Mouse (Mus musculus) embryonic facial prominence, embryonic 15.5 days (tissue): ENCODE results near the gene Ppm1l. TPM values are rescaled to one million over a fixed set of nuclear protein-coding genes. Genes with fewer than 3 reads are reported as not detected.

ENCODE experiments used
- ATAC-seq: fragments of 200-750 bp; cut with Nextera tagmentation; 2 replicates; pipeline ENCODE4 v1.8.0; 2017; ENCODE audit warnings: low read depth, moderate TSS enrichment; ENCODE audit not compliant: insufficient number of reproducible peaks, low FRiP score, low TSS enrichment
- H3K27ac ChIP-seq: fragments of 300-500 bp; sonication (generic); replicated peaks from 2 replicates; pipeline ENCODE4 v1.5.1; 2015; ENCODE audit warnings: mild to moderate bottlenecking, inconsistent platforms
- H3K27me3 ChIP-seq: fragments of 300-500 bp; sonication (generic); 2 replicates; pipeline ENCODE4 v1.6.1; 2015; ENCODE audit warnings: inconsistent platforms
- H3K36me3 ChIP-seq: fragments of 300-500 bp; sonication (generic); 2 replicates; pipeline ENCODE4 v1.6.1; 2015; ENCODE audit warnings: mild to moderate bottlenecking, inconsistent platforms
- H3K4me1 ChIP-seq: fragments of 300-500 bp; sonication (generic); 2 replicates; pipeline ENCODE4 v1.6.1; 2015; ENCODE audit warnings: inconsistent platforms
- H3K4me2 ChIP-seq: fragments of 300-500 bp; sonication (generic); replicated peaks from 2 replicates; pipeline ENCODE4 v1.6.1; 2015; ENCODE audit warnings: mild to moderate bottlenecking, inconsistent platforms
- H3K4me3 ChIP-seq: fragments of 300-500 bp; sonication (generic); replicated peaks from 2 replicates; pipeline ENCODE4 v1.5.1; 2015; ENCODE audit warnings: mild to moderate bottlenecking, inconsistent platforms
- H3K9ac ChIP-seq: fragments of 300-500 bp; sonication (generic); 2 replicates; pipeline ENCODE4 v1.6.1; 2015; ENCODE audit warnings: inconsistent platforms
- H3K9me3 ChIP-seq: fragments of 300-500 bp; sonication (generic); replicated peaks from 2 replicates; pipeline ENCODE4 v1.6.1; 2016; ENCODE audit warnings: inconsistent platforms
- WGBS: fragments of 180-500 bp; shearing (Covaris S2); methylation state at CpG from one replicate; pipeline ENCODE4 v1.1.7; 2015; 5-methylcytosine and 5-hydroxymethylcytosine counted together
- polyA plus RNA-seq: library from polyadenylated mRNA; unstranded; fragments of >200 nt; fragmentation: Nextera tagmentation; extraction: Ambion mirVana; gene quantifications from 2 replicates; pipeline ENCODE4 v1.2.1, GENCODE M21; 2015

Ppm1l gene
- polyA plus RNA-seq, 1 experiment from 2014 or later = 7.3 TPM

DNA sequence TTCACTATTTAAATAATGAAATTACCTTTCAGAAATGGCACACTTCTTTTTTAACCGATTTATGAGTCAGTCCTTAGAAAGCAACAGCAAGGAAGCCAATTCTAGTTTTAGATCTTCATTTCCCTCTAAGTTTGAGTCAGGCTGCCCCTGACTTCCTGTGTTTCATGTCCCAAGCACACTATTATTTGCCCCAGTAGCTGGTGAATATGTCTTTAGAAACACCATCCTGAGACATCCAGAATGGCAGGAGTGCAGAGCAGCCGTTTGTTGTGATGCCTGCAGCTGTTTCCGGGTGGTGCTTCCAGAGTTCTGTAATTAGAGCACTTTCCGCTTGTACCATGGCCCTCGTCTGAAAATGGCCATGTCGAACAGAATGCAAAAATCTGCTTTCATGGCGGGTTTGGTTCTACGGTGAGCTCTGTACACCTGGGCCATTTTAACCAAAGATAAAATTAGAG is 208.4 kb downstream of the Ppm1l start:
- H3K36me3 ChIP-seq = no peaks in the 10 kb centered on the region
- H3K4me2 ChIP-seq = no peak overlapping the region
- no peaks in the 10 kb centered on the region for H3K9me3 ChIP-seq
- H3K27ac ChIP-seq = peak overlapping the region; percentile 18; the same call in 1 of the 2 replicates
- H3K27me3 ChIP-seq = no peaks in the 10 kb centered on the region
- H3K4me3 ChIP-seq = no peak overlapping the region
- peaks cover 17% of the 10 kb centered on the region for H3K4me1 ChIP-seq
- WGBS = 29% methylated on average over 8 of the region's 8 CpGs
- no peak overlapping the region for H3K9ac ChIP-seq
- ATAC-seq = no peak

- 80% methylated on average over 1 of the region's 1 CpGs for WGBS
- H3K4me3 ChIP-seq = no peak overlapping the region
- no peak for ATAC-seq
- no peaks in the 10 kb centered on the region for H3K9me3 ChIP-seq
- peaks cover 13% of the 10 kb centered on the region for H3K4me1 ChIP-seq
- H3K9ac ChIP-seq = no peak overlapping the region
- no peak overlapping the region for H3K4me2 ChIP-seq
- no peaks in the 10 kb centered on the region for H3K36me3 ChIP-seq
- no peaks in the 10 kb centered on the region for H3K27me3 ChIP-seq
- H3K27ac ChIP-seq = no peak overlapping the region
Observed at GRCm38 (mm10) chr3:69527384-69527783, 210.7 kb downstream of the Ppm1l start.

GRCm38 (mm10) chr3:69529576-69529975 is 212.9 kb downstream of the Ppm1l start:
- Histone ChIP-seq H3K4me1 (peaks cover 8% of the 10 kb centered on the region), H3K36me3 (no peaks in the 10 kb centered on the region), H3K4me2 (no peak overlapping the region), H3K9ac (no peak overlapping the region), H3K27ac (no peak overlapping the region), H3K27me3 (no peaks in the 10 kb centered on the region), H3K9me3 (no peaks in the 10 kb centered on the region), H3K4me3 (no peak overlapping the region)
- no peak for ATAC-seq
- WGBS = 69% methylated on average over 7 of the region's 7 CpGs

- no peak overlapping the region for H3K9ac ChIP-seq
- no peaks in the 10 kb centered on the region for H3K9me3 ChIP-seq
- H3K36me3 ChIP-seq = no peaks in the 10 kb centered on the region
- no peaks in the 10 kb centered on the region for H3K4me1 ChIP-seq
- H3K4me3 ChIP-seq = no peak overlapping the region
- no peak overlapping the region for H3K27ac ChIP-seq
- no peak overlapping the region for H3K4me2 ChIP-seq
- H3K27me3 ChIP-seq = no peaks in the 10 kb centered on the region
- ATAC-seq = no peak
- 67% methylated on average over 9 of the region's 9 CpGs for WGBS
Observed at GRCm38 (mm10) chr3:69531511-69531910, 214.8 kb downstream of the Ppm1l start.

GRCm38 (mm10) chr3:69532687-69533086 is 216.0 kb downstream of the Ppm1l start:
- no peak for ATAC-seq
- no peaks in the 10 kb centered on the region for H3K36me3 ChIP-seq
- no peak overlapping the region for H3K9ac ChIP-seq
- H3K4me2 ChIP-seq = no peak overlapping the region
- no peaks in the 10 kb centered on the region for H3K4me1 ChIP-seq
- no peaks in the 10 kb centered on the region for H3K9me3 ChIP-seq
- H3K27ac ChIP-seq = no peak overlapping the region
- 40% methylated on average over 4 of the region's 4 CpGs for WGBS
- no peak overlapping the region for H3K4me3 ChIP-seq
- no peaks in the 10 kb centered on the region for H3K27me3 ChIP-seq

DNA sequence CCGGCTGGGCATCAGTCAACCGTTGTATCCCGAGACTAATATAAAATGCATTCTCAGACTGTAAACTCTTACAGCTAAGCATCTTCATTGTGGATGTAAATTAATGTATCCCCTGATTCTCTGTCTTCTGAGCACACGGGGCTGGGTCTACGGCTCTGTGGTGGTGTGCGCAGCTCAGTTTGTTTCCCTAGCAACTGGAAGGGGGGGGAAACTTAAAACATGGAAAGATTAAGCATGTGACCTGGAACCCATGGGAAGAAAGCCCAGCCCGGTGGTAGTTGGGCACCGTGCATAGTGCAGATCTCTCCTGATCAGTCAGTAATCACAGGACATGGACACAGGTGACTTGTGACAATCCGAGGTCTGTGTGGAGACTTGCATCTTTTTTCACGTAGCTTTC is 218.8 kb downstream of the Ppm1l start:
- no peak for ATAC-seq
- WGBS = 87% methylated on average over 10 of the region's 10 CpGs
- Histone ChIP-seq H3K4me1 (no peaks in the 10 kb centered on the region), H3K9me3 (no peaks in the 10 kb centered on the region), H3K27me3 (no peaks in the 10 kb centered on the region), H3K27ac (no peak overlapping the region), H3K36me3 (no peaks in the 10 kb centered on the region), H3K4me3 (no peak overlapping the region), H3K9ac (no peak overlapping the region), H3K4me2 (no peak overlapping the region)

DNA sequence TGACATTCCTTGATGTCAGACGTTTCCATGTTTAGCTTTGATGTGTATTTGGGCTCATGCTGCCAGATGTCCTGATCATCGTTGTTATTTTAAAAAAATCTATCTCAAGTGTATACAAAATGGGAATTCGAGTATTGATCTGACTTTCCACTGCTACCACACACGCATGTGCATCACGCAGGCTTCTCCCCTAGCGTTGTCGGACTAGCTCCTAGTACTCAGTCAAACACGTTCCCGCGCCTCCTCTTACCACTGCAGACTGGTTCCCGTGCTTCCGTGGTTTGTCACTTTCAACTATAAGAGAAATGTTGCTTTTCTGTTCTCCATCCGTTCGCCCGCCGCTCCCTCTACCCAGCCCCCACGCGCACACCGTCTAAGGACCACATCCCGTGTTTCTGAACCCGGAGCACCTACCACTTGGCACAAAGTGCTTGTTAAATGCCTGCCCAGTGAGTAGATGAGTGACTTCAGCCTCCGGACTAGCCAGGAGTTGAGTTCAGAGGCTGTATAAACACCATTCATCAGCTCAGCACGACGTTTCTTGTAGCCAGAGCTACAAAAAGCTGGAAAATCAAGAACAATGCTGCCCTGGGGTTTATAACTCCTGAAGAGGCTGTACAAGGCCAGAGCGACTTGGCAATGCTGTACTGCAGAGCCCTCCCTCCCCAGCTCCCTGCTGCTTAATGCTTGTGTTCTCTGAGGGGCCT is 219.4 kb downstream of the Ppm1l start:
- no peaks in the 10 kb centered on the region for H3K4me1 ChIP-seq
- no peak for ATAC-seq
- H3K27ac ChIP-seq = no peak overlapping the region
- H3K27me3 ChIP-seq = no peaks in the 10 kb centered on the region
- no peak overlapping the region for H3K4me3 ChIP-seq
- no peaks in the 10 kb centered on the region for H3K36me3 ChIP-seq
- no peaks in the 10 kb centered on the region for H3K9me3 ChIP-seq
- H3K9ac ChIP-seq = no peak overlapping the region
- WGBS = 68% methylated on average over 25 of the region's 25 CpGs
- no peak overlapping the region for H3K4me2 ChIP-seq

DNA sequence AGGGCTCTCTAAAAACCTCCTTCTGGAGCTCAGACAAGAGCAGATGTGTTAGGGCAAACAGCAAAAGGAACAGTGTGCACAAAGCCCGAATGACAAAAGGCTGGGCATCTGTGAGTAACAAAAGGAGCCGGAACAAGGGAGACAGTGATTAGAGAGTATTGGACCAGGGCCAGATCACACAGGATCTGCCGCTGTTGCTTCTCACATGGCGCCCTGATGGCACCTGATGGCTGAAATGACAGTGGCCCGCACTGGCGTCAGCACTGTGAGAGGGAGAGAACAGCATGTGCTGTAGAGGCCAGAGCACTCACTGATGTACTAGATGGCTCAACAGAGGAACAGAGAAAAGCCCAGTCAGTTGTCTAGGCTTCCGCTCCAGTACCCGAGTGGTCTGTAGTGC is 226.3 kb downstream of the Ppm1l start:
- ATAC-seq = no peak
- no peak overlapping the region for H3K4me2 ChIP-seq
- 78% methylated on average over 8 of the region's 8 CpGs for WGBS
- no peaks in the 10 kb centered on the region for H3K27me3 ChIP-seq
- no peak overlapping the region for H3K4me3 ChIP-seq
- no peaks in the 10 kb centered on the region for H3K4me1 ChIP-seq
- no peak overlapping the region for H3K27ac ChIP-seq
- no peaks in the 10 kb centered on the region for H3K36me3 ChIP-seq
- H3K9ac ChIP-seq = no peak overlapping the region
- no peaks in the 10 kb centered on the region for H3K9me3 ChIP-seq

DNA sequence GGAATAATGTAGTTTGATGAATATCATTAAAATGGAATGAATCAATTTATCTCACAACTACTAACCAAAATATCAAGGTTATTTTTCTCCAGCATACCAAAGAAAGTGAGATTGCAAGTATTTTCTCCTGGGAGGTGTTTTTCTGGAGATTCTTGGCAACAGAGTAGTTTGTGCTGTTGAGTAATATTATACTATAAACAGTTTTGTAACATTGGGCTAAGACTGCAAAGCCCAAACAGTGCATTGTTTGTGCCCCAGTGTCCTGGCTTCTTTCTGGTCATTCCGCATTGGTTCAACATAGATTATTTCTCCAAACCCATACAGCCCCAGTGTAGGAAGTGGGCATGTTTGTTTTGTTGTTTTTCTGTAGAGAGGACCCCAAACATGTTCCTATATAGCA is 227.1 kb downstream of the Ppm1l start:
- Histone ChIP-seq H3K9me3 (no peaks in the 10 kb centered on the region), H3K27me3 (no peaks in the 10 kb centered on the region), H3K9ac (no peak overlapping the region), H3K36me3 (no peaks in the 10 kb centered on the region), H3K27ac (no peak overlapping the region), H3K4me2 (no peak overlapping the region), H3K4me1 (peaks cover 2% of the 10 kb centered on the region; the same call in 1 of the 2 replicates), H3K4me3 (no peak overlapping the region)
- no peak for ATAC-seq
- 88% methylated on average over 1 of the region's 1 CpGs for WGBS

- no peak for ATAC-seq
Observed at GRCm38 (mm10) chr3:69545017-69545416, 228.4 kb downstream of the Ppm1l start.

DNA sequence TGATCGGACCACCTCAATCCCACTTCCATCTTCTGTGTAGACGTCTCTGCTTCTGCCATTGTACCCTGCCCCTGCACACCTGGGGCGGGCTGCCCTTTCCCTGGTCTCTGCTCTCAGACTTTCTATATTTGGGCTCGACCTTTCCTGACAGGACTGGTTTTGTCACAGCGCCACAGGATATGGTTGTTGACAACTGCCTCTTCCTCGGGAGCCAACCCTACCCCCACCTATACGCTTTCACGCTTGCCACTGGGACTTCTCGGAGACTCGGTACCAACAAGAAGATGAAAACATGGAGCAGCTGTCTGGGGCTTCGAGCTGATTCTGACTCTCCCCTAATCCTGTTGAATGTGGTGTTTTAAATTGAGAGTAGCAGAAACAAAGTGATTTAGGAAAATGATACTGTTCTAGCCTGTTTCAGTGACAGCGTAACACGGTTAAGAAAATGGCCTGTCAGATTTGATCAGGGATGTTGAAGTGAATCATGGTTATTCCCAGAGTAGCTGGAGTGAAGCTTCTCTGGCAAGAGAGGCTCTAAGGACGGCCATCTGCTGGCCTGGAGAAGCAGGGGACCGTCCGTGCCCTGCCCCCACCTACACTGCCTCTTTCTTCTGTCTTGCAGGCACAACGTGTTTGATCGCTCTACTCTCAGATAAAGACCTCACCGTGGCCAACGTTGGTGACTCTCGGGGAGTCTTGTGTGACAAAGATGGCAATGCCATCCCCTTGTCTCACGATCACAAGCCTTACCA is 232.2 kb downstream of the Ppm1l start:
- Histone ChIP-seq H3K4me2 (no peak overlapping the region), H3K9ac (no peak overlapping the region), H3K9me3 (no peaks in the 10 kb centered on the region), H3K27ac (no peak overlapping the region), H3K4me1 (peaks cover 3% of the 10 kb centered on the region; the same call in 1 of the 2 replicates), H3K27me3 (no peaks in the 10 kb centered on the region), H3K4me3 (no peak overlapping the region), H3K36me3 (no peaks in the 10 kb centered on the region)
- 62% methylated on average over 22 of the region's 22 CpGs for WGBS
- 0 out of 2 replicates have a peak, but pooled peaks have one; percentile 22 for ATAC-seq

More at GRCm38 (mm10) chr3:69545017-69545416, 228.4 kb downstream of the Ppm1l start:
- Histone ChIP-seq H3K9ac (no peak overlapping the region), H3K4me1 (peaks cover 3% of the 10 kb centered on the region; the same call in 1 of the 2 replicates), H3K4me2 (no peak overlapping the region), H3K4me3 (no peak overlapping the region), H3K27ac (no peak overlapping the region), H3K9me3 (no peaks in the 10 kb centered on the region), H3K27me3 (no peaks in the 10 kb centered on the region), H3K36me3 (no peaks in the 10 kb centered on the region)
- WGBS = 76% methylated on average over 5 of the region's 5 CpGs
